Mouse (Mus musculus): ENCODE measurements at regions not wholly inside any gene's neighbourhood (a gene's known extent, or its start where the extent isn't known, plus 50 kb on each side); places are given as distances from the start of the nearest gene placed in this dataset.

- ChIA-PET CTCF (no interaction called here), POLR2A (no interaction called here)
Observed at GRCm38 (mm10) chr9:115471582-115471981, 161.4 kb upstream of the Stt3b start.

GRCm38 (mm10) chr9:115473037-115473436, 162.8 kb upstream of the Stt3b start:
- ChIA-PET CTCF (no interaction called here), POLR2A (no interaction called here)

- ChIA-PET CTCF (interaction anchor here in 1 of 4 experiments (0.6 kb wide), 1 partner anchor 109 kb away, joined by 4 read pairs; no protein-coding TSS in a partner anchor), POLR2A (interaction anchor here in 1 of 4 experiments (0.6 kb wide), 1 partner anchor 1302 kb away, joined by 7 read pairs; no protein-coding TSS in a partner anchor)
Observed at GRCm38 (mm10) chr9:115473847-115474246, 163.6 kb upstream of the Stt3b start.

- CTCF ChIA-PET = interaction anchor here in 1 of 4 experiments (0.6 kb wide), 1 partner anchor 109 kb away, joined by 4 read pairs; no protein-coding TSS in a partner anchor
- POLR2A ChIA-PET = interaction anchor here in 1 of 4 experiments (0.6 kb wide), 1 partner anchor 1301 kb away, joined by 7 read pairs; no protein-coding TSS in a partner anchor
Observed at GRCm38 (mm10) chr9:115474342-115474741, 164.1 kb upstream of the Stt3b start.

GRCm38 (mm10) chr9:115476205-115476604, 166.0 kb upstream of the Stt3b start:
- ChIA-PET CTCF (no interaction called here), POLR2A (no interaction called here)

GRCm38 (mm10) chr9:115477556-115478220, 167.5 kb upstream of the Stt3b start:
- CTCF ChIA-PET = no interaction called here
- POLR2A ChIA-PET = no interaction called here

GRCm38 (mm10) chr9:115478946-115479345, 168.7 kb upstream of the Stt3b start:
- POLR2A ChIA-PET = no interaction called here
- CTCF ChIA-PET = no interaction called here

- CTCF ChIA-PET = no interaction called here
- POLR2A ChIA-PET = no interaction called here
Observed at GRCm38 (mm10) chr9:115481176-115481575, 171.0 kb upstream of the Stt3b start.

GRCm38 (mm10) chr9:115483024-115483423, 172.8 kb upstream of the Stt3b start:
- CTCF ChIA-PET = no interaction called here
- POLR2A ChIA-PET = no interaction called here

- ChIA-PET POLR2A (no interaction called here), CTCF (no interaction called here)
Observed at GRCm38 (mm10) chr9:115483721-115484120, 173.5 kb upstream of the Stt3b start.

GRCm38 (mm10) chr9:115484408-115484807, 174.2 kb upstream of the Stt3b start:
- POLR2A ChIA-PET = no interaction called here
- CTCF ChIA-PET = no interaction called here

- ChIA-PET POLR2A (interaction anchor here in 1 of 4 experiments (0.6 kb wide), 1 partner anchor 38 kb away, joined by 3 read pairs; no protein-coding TSS in a partner anchor), CTCF (no interaction called here)
Observed at GRCm38 (mm10) chr9:115485219-115485618, 175.0 kb upstream of the Stt3b start.

GRCm38 (mm10) chr9:115487175-115487760, 177.0 kb upstream of the Stt3b start:
- CTCF ChIA-PET = no interaction called here

GRCm38 (mm10) chr9:115488913-115489809, 178.9 kb upstream of the Stt3b start:
- POLR2A ChIA-PET = no interaction called here
- CTCF ChIA-PET = no interaction called here

More at GRCm38 (mm10) chr9:115487175-115487760, 177.0 kb upstream of the Stt3b start:
- POLR2A ChIA-PET = no interaction called here

- POLR2A ChIA-PET = no interaction called here
- CTCF ChIA-PET = interaction anchor here in 1 of 4 experiments (0.6 kb wide), 1 partner anchor 67 kb away, joined by 3 read pairs; no protein-coding TSS in a partner anchor
Observed at GRCm38 (mm10) chr9:115492431-115493171, 182.4 kb upstream of the Stt3b start.

GRCm38 (mm10) chr9:115493765-115494164, 183.5 kb upstream of the Stt3b start:
- CTCF ChIA-PET = interaction anchor here in 1 of 4 experiments (0.6 kb wide), 1 partner anchor 66 kb away, joined by 3 read pairs; no protein-coding TSS in a partner anchor
- POLR2A ChIA-PET = no interaction called here

- ChIA-PET POLR2A (no interaction called here), CTCF (no interaction called here)
Observed at GRCm38 (mm10) chr9:115499536-115499935, 189.3 kb upstream of the Stt3b start.

- POLR2A ChIA-PET = interaction anchor here in 1 of 4 experiments (1.5 kb wide), 1 partner anchor 12 kb away, joined by 4 read pairs; no protein-coding TSS in a partner anchor
- CTCF ChIA-PET = no interaction called here
Observed at GRCm38 (mm10) chr9:115504789-115505188, 194.6 kb upstream of the Stt3b start.

GRCm38 (mm10) chr9:115507131-115507689, 197.0 kb upstream of the Stt3b start:
- CTCF ChIA-PET = no interaction called here
- POLR2A ChIA-PET = interaction anchor here in 1 of 4 experiments (0.5 kb wide), 1 partner anchor 40 kb away, joined by 3 read pairs; no protein-coding TSS in a partner anchor

Measured in embryonic stem cell, embryonic (primary cell).